Mouse (Mus musculus): Measurements from ENCODE around the gene Mbnl1.

DNA sequence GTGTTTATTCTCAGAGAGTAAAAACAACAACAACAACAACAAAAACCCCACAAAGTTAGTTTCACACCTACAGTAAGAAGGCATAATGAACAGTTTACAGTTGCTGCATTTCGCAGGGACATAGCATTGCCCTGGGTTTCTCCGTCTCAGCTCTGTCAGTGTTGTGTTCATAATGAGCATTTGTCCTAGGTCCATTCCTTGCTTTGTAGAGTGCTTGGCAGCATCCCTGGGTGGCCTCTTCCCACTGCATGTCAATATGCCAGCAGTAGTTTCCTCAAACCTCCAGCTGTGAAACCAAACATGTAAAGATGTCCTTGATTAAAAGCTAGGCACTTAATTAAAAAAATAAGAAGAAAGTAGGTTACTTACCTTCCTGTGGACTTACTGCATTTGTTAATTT lies 91.6 kb downstream of the Mbnl1 start:
- no peak for TF ChIP-seq POLR2A (IDR thresholded peaks at IDR 0.05; ENCODE audit: low read depth, low read length)
- no peak for TF ChIP-seq CTCF (IDR thresholded peaks at IDR 0.05; ENCODE audit: borderline replicate concordance, insufficient read depth, low read length)

Data from embryonic fibroblast, embryonic 13.5 days (primary cell).